Mouse (Mus musculus) retina, postnatal 7 days (tissue): ENCODE measurements around the gene Gm10413.
"Not testable (repeated sequence)": the region's sequence is repeated elsewhere in the genome, so short reads cannot be mapped to it uniquely, and the experiment has no call there.

Experiments
- DNase-seq: peaks from one replicate; pipeline ENCODE4 v3.0.0-alpha.2; 2012; ENCODE audit warnings: low read depth, low spot score

Gene Gm10413

DNA sequence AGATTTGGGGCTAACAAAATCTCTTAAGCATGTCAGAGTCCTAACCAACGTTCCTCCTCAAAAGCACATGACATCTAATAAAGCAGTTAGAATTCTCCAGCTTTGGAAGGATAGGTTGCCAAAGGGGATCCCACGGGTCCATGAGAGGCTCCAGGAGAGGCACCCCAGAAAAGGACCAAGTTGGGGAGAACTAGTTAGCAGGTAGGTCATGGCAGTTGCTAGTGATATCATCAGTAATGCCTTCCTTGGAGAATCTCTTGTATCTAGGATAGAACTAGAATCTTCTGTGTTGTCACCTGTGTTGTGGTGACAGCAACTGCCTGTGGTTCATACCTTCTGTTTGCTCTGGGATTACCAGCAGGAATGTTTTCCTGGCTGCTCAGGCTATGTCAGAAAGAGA lies at the start of gene Gm10413:
Gene Gm10413, plus strand, starts transcription at position 301 of the 400 bp plus-strand sequence.
- not testable (repeated sequence) for DNase-seq

- not testable (repeated sequence) for DNase-seq
Observed at GRCm38 (mm10) chr14:3412314-3412713, 17.4 kb downstream of the Gm10413 start, which contains the start of gene Gm10409. Gene Gm10409, plus strand, starts transcription at chr14:3412614.

- not testable (repeated sequence) for DNase-seq
Observed at GRCm38 (mm10) chr14:3427803-3428202, 32.9 kb downstream of the Gm10413 start, which contains the start of gene Gm3005. Gene Gm3005, plus strand, starts transcription at chr14:3428103.

DNA sequence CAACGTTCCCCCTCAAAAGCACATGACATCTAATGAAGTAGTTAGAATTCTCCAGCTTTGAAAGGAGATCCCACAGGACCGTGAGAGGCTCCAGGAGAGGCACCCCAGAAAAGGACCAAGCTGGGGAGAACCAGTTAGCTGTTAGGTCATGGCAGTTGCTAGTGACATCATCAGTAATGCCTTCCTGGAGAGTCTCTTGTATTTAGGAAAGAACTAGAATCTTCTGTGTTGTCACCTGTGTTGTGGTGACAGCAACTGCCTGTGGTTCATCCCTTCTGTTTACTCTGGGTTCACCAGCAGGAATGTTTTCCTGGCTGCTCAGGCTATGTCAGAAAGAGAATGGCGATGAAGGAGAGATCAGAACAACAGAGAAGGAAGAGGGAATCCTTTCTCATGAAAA lies 54.2 kb downstream of the Gm10413 start, which contains the start of gene Gm10408:
Gene Gm10408, plus strand, starts transcription at position 301 of the 400 bp plus-strand sequence.
- DNase-seq = not testable (repeated sequence)
